Mouse (Mus musculus) cortical plate, adult 2 months (tissue): Measurements from ENCODE around the gene Map3k9.

ENCODE experiments used
- CTCF ChIP-seq: fragments of 200-500 bp; IDR thresholded peaks from 2 replicates; pipeline ENCODE4 v1.5.1; 2011; ENCODE audit warnings: mild to moderate bottlenecking, control low read depth, low read length; ENCODE audit not compliant: insufficient read depth; ENCODE audit errors: extremely low read depth
- POLR2A ChIP-seq: fragments of 200-500 bp; IDR thresholded peaks from 2 replicates; pipeline ENCODE4 v1.6.1; 2011; ENCODE audit warnings: mild to moderate bottlenecking, low read length, control low read depth; ENCODE audit not compliant: insufficient read depth; ENCODE audit errors: extremely low read depth

GRCm38 (mm10) chr12:81806759-81807528 lies 26.0 kb upstream of the Map3k9 start:
- TF ChIP-seq CTCF (no peak), POLR2A (no peak)
